Mouse (Mus musculus): ENCODE measurements around the gene Zfp839. TPM values are rescaled to one million over a fixed set of nuclear protein-coding genes. Genes with fewer than 3 reads are reported as not detected.
A peak's percentile ranks its signal among the peaks of the same experiment; 100 is the strongest.

Zfp839 gene
- total and polyA plus RNA-seq, 2 experiments from 2014 or later: 2.8 to 7.0 TPM

DNA sequence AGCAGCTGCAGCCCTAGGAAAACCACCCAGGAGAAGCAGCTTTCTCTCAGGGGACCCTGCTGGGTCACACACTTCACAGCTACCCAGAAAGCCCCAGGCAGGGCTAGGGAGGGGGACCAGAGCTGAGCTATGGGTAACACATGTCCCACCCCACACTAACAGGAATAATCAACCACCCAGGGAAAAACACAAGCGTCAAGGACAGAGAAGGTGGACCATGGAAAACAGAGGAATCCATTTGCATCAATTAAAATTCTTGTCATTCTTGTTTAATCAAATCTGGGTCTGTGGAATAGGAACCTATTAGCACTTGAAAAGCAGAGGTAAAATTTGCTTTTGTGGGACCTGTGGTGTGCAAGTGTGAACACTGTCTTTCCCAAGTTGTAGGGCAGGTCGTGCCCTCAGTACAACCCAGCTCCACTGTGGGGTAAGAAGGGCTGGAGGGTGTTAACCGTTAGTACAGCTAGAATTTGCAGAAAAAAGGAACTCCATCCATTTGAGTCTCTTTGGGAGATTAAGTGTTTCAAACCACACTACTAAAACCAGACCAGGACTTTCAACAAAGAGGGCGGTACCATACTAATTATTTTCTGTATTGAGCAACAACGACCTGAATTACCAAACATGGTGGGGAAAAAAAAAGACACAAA lies 12.7 kb upstream of the Zfp839 start:
- Histone ChIP-seq H3K9ac (replicated peaks; ENCODE audit: low read length) (0 out of 2 replicates have a peak overlapping the region, but pooled peaks have one; percentile 14), H3K36me3 (ENCODE audit: insufficient read depth, low read length) (no peaks in the 10 kb centered on the region), H3K9me3 (ENCODE audit: low read length) (no peaks in the 10 kb centered on the region), H3K4me1 (ENCODE audit: insufficient read depth, low read length) (0 out of 2 replicates have a peak, but pooled peaks cover 3% of the 10 kb centered on the region), H3K27me3 (ENCODE audit: insufficient read depth, low read length) (no peaks in the 10 kb centered on the region), H3K27ac (peak overlapping the region; percentile 70), H3K4me2 (ENCODE audit: low read depth, low read length) (0 out of 2 replicates have a peak overlapping the region, but pooled peaks have one; percentile 6), H3K4me3 (ENCODE audit: low read length) (no peak overlapping the region)
- ATAC-seq (no peak; the same call in 1 of the 2 replicates), DNase-seq (ENCODE audit: low spot score) (no peak)
- WGBS: 29% methylated on average over 5 of the region's 5 CpGs
- no peak for TF ChIP-seq CTCF (IDR thresholded peaks at IDR 0.05; ENCODE audit: low read depth)

GRCm38 (mm10) chr12:110837850-110838249 lies 12.2 kb upstream of the Zfp839 start:
- ATAC-seq (no peak), DNase-seq (ENCODE audit: low spot score) (no peak)
- no peak overlapping the region for H3K27ac ChIP-seq
- WGBS: 78% methylated on average over 8 of the region's 8 CpGs
- H3K4me3 ChIP-seq (ENCODE audit: low read length): no peak overlapping the region
- no peaks in the 10 kb centered on the region for H3K36me3 ChIP-seq (ENCODE audit: insufficient read depth, low read length)
- H3K4me1 ChIP-seq (ENCODE audit: insufficient read depth, low read length): 0 out of 2 replicates have a peak, but pooled peaks cover 3% of the 10 kb centered on the region
- H3K27me3 ChIP-seq (ENCODE audit: insufficient read depth, low read length): no peaks in the 10 kb centered on the region
- no peak for TF ChIP-seq CTCF (IDR thresholded peaks at IDR 0.05; ENCODE audit: low read depth)
- no peaks in the 10 kb centered on the region for H3K9me3 ChIP-seq (ENCODE audit: low read length)
- H3K4me2 ChIP-seq (ENCODE audit: low read depth, low read length): no peak overlapping the region
- H3K9ac ChIP-seq (replicated peaks; ENCODE audit: low read length): no peak overlapping the region

GRCm38 (mm10) chr12:110840348-110841198 lies 9.5 kb upstream of the Zfp839 start, which contains the start of gene Mok:
TSS of gene Mok (minus strand) at chr12:110840939.
- TF ChIP-seq CTCF (IDR thresholded peaks at IDR 0.05; ENCODE audit: low read depth): no peak
- H3K4me1 ChIP-seq (ENCODE audit: insufficient read depth, low read length): 0 out of 2 replicates have a peak, but pooled peaks cover 6% of the 10 kb centered on the region
- no peaks in the 10 kb centered on the region for H3K27me3 ChIP-seq (ENCODE audit: insufficient read depth, low read length)
- H3K4me2 ChIP-seq (ENCODE audit: low read depth, low read length): peak within 1 kb of the TSS; percentile 65
- no peaks in the 10 kb centered on the region for H3K9me3 ChIP-seq (ENCODE audit: low read length)
- H3K9ac ChIP-seq (replicated peaks; ENCODE audit: low read length): peak within 1 kb of the TSS; percentile 45
- ATAC-seq (peak; percentile 90), DNase-seq (ENCODE audit: low spot score) (peak; percentile 98)
- H3K27ac ChIP-seq: peak within 1 kb of the TSS; percentile 22; the same call in 1 of the 2 replicates
- peak within 1 kb of the TSS; percentile 66 for H3K4me3 ChIP-seq (ENCODE audit: low read length)
- H3K36me3 ChIP-seq (ENCODE audit: insufficient read depth, low read length): no peaks in the 10 kb centered on the region
- WGBS: under 1% methylated on average over 71 of the region's 71 CpGs

- Histone ChIP-seq H3K4me2 (ENCODE audit: low read depth, low read length) (no peak overlapping the region), H3K27me3 (ENCODE audit: insufficient read depth, low read length) (no peaks in the 10 kb centered on the region), H3K9ac (replicated peaks; ENCODE audit: low read length) (no peak overlapping the region), H3K4me3 (ENCODE audit: low read length) (no peak overlapping the region), H3K4me1 (ENCODE audit: insufficient read depth, low read length) (0 out of 2 replicates have a peak, but pooled peaks cover 5% of the 10 kb centered on the region), H3K27ac (no peak overlapping the region), H3K9me3 (ENCODE audit: low read length) (no peaks in the 10 kb centered on the region), H3K36me3 (ENCODE audit: insufficient read depth, low read length) (no peaks in the 10 kb centered on the region)
- ATAC-seq (no peak), DNase-seq (ENCODE audit: low spot score) (no peak)
- TF ChIP-seq CTCF (IDR thresholded peaks at IDR 0.05; ENCODE audit: low read depth): no peak
- whole genome bisulfite sequencing: 76% methylated on average over 5 of the region's 5 CpGs
These were observed 8.1 kb upstream of the Zfp839 start for GRCm38 (mm10) chr12:110841731-110842493.

DNA sequence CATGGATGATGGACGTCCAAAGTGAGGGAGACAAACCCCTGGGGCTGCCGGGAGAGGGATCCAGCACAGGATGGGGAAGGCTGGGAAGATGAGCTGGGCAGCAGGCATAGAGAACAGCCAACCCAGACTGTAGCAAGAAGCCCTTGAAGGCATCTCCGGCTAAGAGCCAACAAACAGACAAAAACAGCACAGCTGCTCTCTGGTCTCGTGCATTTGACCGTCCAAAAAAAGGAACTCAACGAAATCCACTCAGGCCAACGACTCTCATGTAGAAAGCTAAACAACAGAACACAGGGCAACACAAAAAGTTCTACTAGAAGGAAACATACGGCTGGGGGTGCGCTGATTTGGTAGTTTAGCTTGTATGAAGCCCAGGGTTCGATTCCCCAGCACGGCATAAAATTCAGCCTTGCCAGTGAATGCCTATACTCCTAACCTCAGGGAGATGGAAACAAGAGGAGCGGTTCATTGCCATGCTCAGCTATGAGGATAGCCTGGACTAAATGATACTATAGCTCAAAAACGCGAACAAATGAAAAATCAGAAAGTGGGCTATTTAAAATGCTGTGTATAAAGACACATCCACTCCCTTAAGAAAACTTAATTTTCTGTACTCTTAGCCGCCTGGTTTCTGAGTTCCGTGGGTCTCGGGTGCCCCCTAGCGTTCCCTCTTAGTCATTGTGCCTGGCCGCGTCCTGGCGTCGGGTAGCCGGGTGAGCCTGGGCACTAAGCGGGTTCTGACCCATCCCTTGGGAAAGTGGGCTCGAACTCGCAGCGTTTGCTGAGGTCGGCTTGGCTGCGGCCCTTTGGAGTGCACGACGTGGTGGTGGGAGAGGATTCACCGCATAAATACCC lies 6.6 kb upstream of the Zfp839 start:
- no peaks in the 10 kb centered on the region for H3K27me3 ChIP-seq (ENCODE audit: insufficient read depth, low read length)
- WGBS: 18% methylated on average over 32 of the region's 32 CpGs
- H3K4me3 ChIP-seq (ENCODE audit: low read length): peak overlapping the region; percentile 43
- H3K4me1 ChIP-seq (ENCODE audit: insufficient read depth, low read length): 0 out of 2 replicates have a peak, but pooled peaks cover 2% of the 10 kb centered on the region
- H3K9ac ChIP-seq (replicated peaks; ENCODE audit: low read length): no peak overlapping the region
- H3K27ac ChIP-seq: no peak overlapping the region
- H3K4me2 ChIP-seq (ENCODE audit: low read depth, low read length): peak overlapping the region; percentile 59
- ATAC-seq (peak; percentile 56), DNase-seq (ENCODE audit: low spot score) (peak; percentile 84)
- TF ChIP-seq CTCF (IDR thresholded peaks at IDR 0.05; ENCODE audit: low read depth): peak; percentile 94
- no peaks in the 10 kb centered on the region for H3K36me3 ChIP-seq (ENCODE audit: insufficient read depth, low read length)
- no peaks in the 10 kb centered on the region for H3K9me3 ChIP-seq (ENCODE audit: low read length)

Data from hindbrain, postnatal 0 days (tissue).